Mouse (Mus musculus) olfactory bulb, adult 2 months (tissue): ENCODE measurements around the gene 5730522E02Rik.

Experiments
- CTCF ChIP-seq: fragments of 200-500 bp; IDR thresholded peaks from 2 replicates; pipeline ENCODE4 v1.5.1; 2012; ENCODE audit warnings: low read depth, mild to moderate bottlenecking, low read length, moderate library complexity; ENCODE audit not compliant: insufficient read depth
- POLR2A ChIP-seq: fragments of 200-500 bp; IDR thresholded peaks from 2 replicates; pipeline ENCODE4 v1.6.1; 2012; ENCODE audit warnings: mild to moderate bottlenecking, low read depth, low read length, moderate library complexity; ENCODE audit not compliant: insufficient read depth

- no peak for TF ChIP-seq CTCF
- no peak for TF ChIP-seq POLR2A
Measured at GRCm38 (mm10) chr11:25646282-25646681, 564.3 kb downstream of the 5730522E02Rik start.
